Mouse (Mus musculus) megakaryocyte-erythroid progenitor cell, adult 5-6 weeks (primary cell): Measurements from ENCODE around the gene Bgn. TPM values are rescaled to one million over a fixed set of nuclear protein-coding genes. Genes with fewer than 3 reads are reported as not detected.
A peak's percentile ranks its signal among the peaks of the same experiment; 100 is the strongest.

Experiments used
- ATAC-seq: replicated peaks from 2 replicates; pipeline ENCODE4 v1.8.0; 2016; ENCODE audit warnings: mild to moderate bottlenecking, inconsistent platforms; ENCODE audit not compliant: severe bottlenecking, poor library complexity, low FRiP score, low TSS enrichment
- total RNA-seq, 2 experiments: library from RNA; stranded (forward) in 1 of 2; stranded (reverse) in 1 of 2; fragments of 200-1000, 215-1000 nt in 1 of 2; fragments of >200 nt in 1 of 2; fragmentation: Nextera tagmentation in 1 of 2; gene quantifications; 2 replicates each; pipeline ENCODE4 v1.2.3; 2014 to 2017

Bgn gene
- 5.3 TPM in 1 of 2 replicates, not detected in the other for total RNA-seq (2014; fragmentation: Nextera tagmentation)
- 0.50 and 2.4 TPM in 2 replicates for total RNA-seq (2017)

DNA sequence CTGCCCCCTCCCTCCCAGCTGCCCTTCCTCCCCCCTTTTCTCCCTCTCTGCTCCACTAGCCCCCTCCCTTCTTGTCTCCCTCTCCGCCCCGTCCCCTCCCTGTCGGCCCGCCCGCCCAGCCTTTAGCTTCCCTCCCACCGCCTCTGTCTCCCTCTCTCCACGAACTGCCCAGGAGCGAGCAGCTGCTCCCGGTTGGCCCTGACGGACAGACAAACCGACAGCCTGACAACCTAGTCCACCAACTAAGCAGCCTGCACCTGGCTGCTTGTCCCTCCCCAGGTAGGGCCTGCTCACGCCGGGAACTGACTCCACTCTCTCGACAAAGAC lies at the start of gene Bgn:
Bgn (plus strand) TSS at position 119 of the 327 bp plus-strand sequence.
- ATAC-seq = no peak

DNA sequence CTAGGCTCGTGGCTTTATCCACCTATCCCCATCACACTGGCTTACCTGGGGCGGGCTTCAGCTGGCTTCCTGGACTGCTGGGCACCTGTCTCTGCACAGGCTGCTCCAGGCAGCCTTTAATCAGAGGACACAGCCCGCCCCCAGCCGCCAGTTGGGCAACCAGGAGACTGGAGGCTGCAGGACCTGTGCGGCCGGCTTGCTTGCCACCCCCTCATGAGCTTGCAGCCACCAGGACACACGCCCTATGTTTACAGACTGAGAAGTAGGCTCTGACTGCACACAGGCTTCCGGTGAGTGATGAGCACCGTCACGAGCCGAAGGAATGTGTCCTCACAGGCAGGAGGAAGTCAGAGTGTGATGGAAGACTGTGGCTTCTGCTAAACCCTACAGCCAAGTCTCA lies 48.1 kb upstream of the Bgn start, which contains the start of gene Trex2:
Trex2 (minus strand) TSS at position 93 of the 400 bp plus-strand sequence.
- ATAC-seq = no peak

DNA sequence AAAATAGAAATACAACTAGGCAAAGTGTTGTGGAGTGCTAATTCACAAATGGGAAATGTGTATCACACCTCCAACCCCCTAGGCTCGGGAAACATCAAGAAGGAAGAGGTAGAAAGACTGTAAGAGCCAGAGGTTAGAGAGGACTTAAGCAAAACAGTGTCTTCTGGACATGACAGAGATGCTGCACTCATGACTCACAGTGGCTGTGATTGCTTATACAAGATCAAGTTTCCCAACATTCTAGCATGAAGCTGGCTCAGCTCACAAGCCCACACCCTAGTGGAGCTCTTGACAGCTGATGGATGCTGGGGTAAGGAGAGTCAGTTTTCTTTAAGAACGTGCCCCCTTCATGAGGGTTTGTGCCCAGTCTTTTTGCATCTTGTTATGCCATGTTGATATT lies 42.0 kb upstream of the Bgn start:
- no peak for ATAC-seq

DNA sequence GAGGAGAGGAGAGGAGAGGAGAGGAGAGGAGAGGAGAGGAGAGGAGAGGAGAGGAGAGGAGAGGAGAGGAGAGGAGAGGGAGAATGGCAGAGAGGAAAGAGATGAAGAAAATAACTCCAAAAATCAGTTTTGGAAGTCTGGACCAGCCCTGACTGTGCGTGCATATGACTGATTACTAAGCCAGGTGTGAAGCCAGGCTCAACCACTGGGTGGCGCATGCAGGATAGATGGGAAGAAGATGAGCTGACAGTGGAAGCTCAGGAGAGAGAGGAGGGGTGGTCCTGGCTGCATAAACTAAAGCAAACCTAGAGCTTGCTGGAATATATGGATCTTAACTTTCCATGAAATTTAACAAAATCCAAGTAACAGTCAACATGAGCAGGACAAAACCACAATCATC lies 31.5 kb upstream of the Bgn start:
- ATAC-seq = no peak

DNA sequence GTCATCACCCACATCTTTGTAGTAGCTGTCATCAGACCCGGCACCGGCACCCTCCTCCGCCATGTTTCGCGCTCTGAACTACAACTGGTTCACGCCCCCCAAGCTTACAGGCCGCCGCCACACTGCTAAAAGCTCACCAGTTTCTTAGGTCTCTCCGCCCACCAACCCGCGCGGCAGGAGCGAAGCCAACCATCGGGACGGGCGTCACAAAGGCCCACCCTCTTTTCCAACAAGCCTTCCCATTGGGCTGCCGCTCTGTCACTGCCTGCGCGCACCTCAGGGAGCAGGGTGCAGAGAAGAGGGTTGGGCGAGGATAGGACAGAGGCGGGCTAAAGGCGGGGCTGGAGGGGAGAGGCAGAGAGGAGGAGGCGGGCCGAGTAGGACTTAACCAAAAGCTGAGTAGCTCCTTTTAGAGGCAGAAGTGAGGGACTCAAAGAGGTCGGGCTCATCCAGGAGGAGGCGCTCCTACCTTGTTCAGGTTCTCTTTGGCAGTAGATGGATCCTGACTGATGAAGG lies 24.5 kb upstream of the Bgn start, which contains the start of gene Haus7:
Haus7 (minus strand) TSS at position 168 of the 516 bp plus-strand sequence.
- ATAC-seq = peak; percentile 100

GRCm38 (mm10) chrX:73460792-73461191 lies 22.6 kb upstream of the Bgn start:
- ATAC-seq = no peak

DNA sequence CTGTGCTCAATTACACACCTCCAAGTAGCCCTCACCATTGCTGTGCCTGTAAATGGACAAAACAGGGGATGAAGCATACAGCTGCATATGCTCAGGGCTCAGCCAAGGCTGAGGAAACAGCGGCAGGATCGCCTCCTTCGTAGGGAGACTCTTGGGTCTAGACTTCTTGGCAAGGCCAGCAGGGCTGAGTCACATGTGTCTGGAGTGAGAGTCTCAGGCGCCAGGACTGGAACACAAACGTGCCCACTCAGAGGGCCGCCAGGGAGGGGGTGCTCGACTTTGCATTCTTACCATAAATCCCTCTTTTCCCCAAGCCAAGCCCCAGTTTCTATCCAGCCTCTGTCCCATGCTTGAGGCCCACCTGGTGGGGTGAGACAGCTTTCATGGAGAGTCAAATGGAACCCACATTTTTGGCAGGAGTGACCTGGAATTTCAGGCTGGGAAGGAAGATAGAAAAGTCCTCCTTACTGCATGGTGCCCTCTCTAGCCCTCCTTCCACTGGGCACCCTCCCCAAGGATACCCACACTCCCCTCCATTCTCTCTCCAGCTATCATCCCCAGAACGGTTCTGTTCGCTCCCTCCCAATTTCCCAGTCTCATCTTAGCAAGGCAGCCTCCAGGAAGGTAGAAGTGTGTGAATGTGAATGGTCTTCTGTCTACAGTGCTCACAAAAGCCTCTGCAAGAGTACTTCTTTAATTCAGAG lies 17.8 kb upstream of the Bgn start:
- no peak for ATAC-seq

DNA sequence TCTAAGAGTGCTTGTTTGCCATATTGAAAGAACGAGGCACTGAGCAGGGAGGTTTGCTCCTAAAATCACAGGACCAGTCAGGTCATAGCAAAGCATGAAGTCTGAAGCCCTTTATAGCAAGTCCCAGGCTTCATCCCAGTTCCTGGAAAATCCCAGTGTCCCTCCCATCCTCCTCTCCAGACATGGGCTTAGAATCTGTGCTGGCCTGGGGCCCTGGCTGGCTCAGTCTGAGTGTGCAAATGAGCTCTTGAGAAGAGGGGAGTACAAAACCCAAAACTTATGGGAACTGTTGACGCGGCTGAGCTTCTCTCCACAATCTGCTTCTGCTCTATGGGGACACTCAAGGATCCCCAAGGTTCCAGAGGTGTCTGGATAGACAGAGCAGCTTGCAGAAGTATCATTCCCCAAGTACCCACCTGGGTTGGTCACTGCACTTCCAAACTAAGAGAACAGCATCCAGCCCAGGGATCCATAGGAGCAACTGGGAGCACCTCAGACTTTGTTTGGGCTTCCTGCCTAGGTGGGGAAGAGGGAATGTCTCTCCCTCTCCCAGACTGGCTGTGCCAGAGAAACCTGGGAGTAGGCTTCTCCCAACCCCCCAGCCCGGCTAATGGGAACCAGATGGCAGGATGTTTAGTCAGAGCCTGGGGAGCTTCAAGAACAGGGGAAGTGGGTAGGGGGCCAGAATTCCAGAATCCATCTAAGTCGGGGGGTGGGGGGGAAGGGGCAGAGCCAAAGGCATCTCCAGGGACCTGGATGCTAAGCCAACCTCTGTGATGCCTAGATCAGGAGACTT lies 15.8 kb upstream of the Bgn start:
- no peak for ATAC-seq

DNA sequence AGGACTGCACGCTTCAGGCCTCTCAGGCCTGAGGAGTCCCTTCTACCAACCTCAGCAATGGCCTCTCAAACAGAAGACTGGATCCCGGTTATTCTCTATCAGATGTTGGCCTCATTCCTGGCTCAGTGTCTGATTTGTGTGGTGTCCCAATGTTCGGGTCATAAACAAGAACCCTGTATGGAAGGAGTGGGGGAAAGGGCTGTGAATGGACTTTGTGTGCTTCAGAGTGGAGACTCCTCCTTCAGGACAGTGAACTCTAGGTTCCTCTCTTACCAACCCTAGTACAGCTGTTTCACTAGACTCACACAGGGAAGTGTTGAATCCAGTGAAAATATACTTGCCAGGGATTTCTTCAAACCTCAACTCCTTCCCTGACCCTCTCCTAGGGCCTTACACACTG lies 15.1 kb upstream of the Bgn start:
- no peak for ATAC-seq

DNA sequence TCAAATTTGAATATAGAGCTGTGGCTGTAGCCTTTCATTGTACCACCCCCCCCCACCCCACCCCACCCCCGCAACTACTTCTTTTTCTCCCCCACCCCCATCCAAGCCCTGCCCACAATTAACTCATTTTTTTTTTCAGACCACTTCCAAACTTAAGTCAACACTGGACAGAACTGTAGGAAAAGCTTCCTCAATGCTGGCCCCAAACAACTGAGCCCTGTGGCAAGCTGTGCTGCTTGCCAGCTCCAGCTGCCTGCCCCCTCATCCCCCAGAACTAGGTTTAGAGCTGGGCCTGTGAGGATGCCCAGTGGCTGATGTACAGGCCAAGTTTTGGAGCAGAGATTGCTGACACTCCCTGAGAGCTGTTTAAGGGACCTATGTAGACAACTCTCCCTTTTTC lies 14.7 kb upstream of the Bgn start:
- no peak for ATAC-seq

DNA sequence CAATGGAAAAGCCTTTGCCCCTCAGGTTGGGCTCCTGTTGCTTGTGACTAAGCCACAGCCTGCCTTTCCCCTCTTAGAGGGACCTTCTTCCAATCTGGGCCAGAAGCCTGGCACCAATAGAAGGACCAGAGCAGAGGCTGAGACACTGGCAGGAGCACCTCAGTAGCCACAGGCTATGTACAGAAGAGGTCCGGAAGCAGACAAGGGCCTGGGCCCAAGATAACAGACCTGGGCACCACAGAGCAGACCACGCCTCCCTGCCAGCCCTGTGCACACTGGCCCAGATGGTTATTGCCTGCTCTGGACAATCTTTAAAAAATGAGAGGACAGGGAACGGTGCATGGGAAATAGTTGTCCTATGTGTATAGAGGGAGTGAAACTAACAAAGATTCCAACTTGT lies 11.6 kb upstream of the Bgn start:
- ATAC-seq = peak; percentile 93

DNA sequence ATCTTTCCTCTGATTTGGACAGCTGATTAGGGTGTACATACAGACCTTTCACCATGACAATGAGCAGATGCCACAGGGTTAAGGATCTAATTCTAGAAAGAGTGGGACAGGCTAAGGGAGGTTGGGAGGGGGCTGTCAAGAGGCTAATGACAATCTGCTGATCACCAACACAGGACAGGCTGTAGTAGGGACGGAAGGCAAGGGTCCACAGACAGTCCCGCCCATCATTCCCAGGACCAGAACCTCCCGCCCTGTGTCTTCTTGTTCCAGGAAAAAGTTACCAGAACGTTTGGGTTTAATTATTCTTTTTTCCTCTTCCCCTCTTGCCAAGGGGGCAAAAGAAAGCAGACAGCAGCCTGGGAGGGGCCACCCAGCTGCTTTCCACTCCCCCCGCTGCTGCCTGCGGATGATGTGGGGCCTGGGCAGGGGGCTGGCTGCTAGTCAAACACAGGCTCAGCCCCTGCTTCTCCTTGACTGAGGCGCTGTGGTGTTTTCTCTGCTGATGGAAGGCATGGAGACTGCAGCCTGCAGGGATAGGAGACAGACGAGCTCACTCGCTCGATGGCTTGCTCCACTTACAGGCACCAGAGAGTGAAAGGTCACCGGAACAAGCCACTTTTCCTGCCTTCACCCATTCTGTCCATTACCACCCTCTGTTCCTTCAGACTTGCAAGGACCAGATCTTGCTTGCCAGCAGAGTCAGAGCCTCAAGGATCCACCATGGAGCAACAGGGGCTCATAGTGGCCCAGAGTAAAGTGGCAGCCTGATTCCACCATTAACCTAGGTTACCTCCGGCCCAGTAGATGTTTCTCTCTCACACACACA lies 8.8 kb upstream of the Bgn start:
- ATAC-seq = no peak

- peak; percentile 73 for ATAC-seq
Measured at GRCm38 (mm10) chrX:73475658-73476256, 7.6 kb upstream of the Bgn start.

DNA sequence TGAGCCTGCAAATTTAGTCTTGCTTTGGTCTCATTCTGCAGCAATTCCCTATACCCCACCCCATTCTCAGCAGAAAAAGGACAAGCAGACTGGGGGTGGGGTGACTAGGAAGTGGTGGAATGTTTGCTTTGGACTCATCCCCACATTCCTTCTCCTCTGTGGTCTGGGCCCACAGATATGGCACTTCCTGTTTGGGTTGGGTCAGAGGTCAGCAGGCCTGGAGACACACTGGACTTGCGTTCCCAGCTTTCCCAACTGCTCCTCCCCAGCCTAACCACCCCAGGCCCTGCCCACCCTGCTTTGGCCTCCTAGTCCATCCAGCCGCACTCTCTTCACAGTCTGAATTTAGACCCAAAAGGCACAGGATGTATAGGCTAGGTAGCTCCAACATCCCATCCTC lies 6.8 kb upstream of the Bgn start:
- no peak for ATAC-seq

DNA sequence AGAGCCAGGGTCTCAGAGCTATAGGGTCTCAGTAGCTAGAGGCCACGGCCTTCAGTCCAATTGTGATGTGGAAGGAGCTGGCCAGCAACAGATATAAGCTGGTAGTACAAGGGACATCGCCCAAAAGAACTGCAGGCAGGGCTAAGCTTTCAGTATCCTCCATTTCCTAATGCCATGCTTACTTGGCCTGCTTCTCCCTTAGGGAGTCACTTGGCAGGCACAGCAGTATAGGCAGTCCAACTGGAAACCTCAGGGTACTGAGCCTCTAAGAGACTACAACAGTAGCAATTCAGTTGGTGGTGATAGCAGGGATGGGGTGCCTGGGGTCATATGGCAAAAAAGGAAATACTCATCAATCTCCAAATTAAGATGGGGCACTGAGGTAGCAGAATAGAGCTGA lies 5.9 kb upstream of the Bgn start:
- no peak for ATAC-seq

DNA sequence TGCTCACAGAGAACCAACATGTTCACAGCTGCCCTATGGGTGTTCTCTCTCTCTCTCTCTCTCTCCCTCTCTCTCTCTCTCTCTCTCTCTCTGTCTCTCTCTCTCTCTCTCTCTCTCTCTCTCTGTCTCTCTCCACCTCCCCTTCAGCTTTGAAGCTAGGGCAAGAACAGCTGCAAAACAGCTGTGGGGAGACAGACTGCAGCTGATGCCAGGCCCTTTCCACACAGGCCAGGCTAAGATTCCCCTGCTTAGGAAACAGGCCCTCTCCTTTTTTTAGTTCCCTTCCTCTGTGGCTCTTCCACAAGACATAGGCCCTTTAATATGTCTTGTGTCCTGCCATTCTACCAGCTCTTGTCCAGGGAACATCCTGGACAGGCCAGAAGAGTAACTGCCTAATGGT lies 3.7 kb upstream of the Bgn start:
- no peak for ATAC-seq

GRCm38 (mm10) chrX:73480334-73480733 lies 3.1 kb upstream of the Bgn start:
- ATAC-seq = no peak

GRCm38 (mm10) chrX:73482643-73483483 lies 539 bp upstream of the Bgn start:
- no peak for ATAC-seq

GRCm38 (mm10) chrX:73484076-73484475 lies 674 bp downstream of the Bgn start:
- no peak for ATAC-seq
